Mouse (Mus musculus) liver, adult 2 months (tissue): ENCODE results near the gene Gata5.

Source experiments
- CTCF ChIP-seq: fragments of 200-500 bp; IDR thresholded peaks from 2 replicates; pipeline ENCODE4 v1.5.1; 2011; ENCODE audit warnings: low read depth, low read length, control low read depth
- POLR2A ChIP-seq: fragments of 200-500 bp; IDR thresholded peaks from 2 replicates; pipeline ENCODE4 v1.6.1; 2011; ENCODE audit warnings: low read length, control low read depth; ENCODE audit not compliant: insufficient read depth; ENCODE audit errors: extremely low read depth

DNA sequence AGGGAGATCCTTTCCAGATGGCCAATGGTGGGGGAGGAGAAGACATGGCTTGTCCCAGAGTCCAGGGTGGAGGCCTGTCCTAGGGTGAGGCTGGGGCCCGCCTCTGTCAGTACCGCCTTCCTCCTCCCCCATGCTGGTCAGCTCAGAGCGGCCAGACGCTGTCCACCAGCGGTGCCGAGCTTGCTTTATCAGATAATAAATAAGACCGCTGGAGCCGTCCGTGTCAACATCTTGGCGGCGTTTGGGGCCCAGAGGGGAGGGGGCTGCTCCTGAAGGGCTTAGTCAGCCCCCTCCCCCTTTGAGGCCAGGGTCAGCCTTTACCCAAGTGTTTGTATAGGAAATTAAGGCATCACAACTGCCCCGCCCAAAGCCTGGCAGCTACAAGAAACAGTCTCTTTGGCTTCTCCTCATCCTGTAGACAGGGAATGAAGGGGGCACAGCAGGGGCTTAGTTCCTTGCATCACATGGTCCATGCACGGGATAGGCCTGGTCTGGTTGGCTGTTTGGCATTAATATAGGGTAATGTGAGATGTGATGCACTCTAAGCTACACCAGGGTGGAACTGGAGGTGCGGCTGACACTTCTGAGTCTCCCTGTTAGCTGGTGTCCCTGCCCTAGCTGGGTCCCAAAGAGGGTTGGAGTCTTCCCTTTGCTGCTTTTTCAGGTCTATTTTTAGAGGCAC lies 11.7 kb downstream of the Gata5 start:
- no peak for TF ChIP-seq CTCF
- no peak for TF ChIP-seq POLR2A
